Mouse (Mus musculus) neural tube, embryonic 11.5 days (tissue): ENCODE measurements at regions not wholly inside any gene's neighbourhood (a gene's known extent, or its start where the extent isn't known, plus 50 kb on each side); places are given as distances from the start of the nearest gene placed in this dataset.

ENCODE experiments used
- ATAC-seq: fragments of 200-750 bp; cut with Nextera tagmentation; 2 replicates; pipeline ENCODE4 v1.8.0; 2017; ENCODE audit warnings: moderate number of reproducible peaks, mild to moderate bottlenecking, moderate TSS enrichment, moderate library complexity; ENCODE audit not compliant: insufficient read depth, low FRiP score, low TSS enrichment
- DNase-seq: peaks from one replicate; pipeline ENCODE4 v3.0.0-alpha.2; 2015; ENCODE audit warnings: low spot score
- H3K27ac ChIP-seq: fragments of 300-500 bp; sonication (generic); 2 replicates; pipeline ENCODE4 v1.5.1; 2014; ENCODE audit warnings: low read depth, mild to moderate bottlenecking, low read length
- H3K27me3 ChIP-seq: fragments of 300-500 bp; sonication (generic); 2 replicates; pipeline ENCODE4 v1.6.1; 2014; ENCODE audit warnings: mild to moderate bottlenecking, low read length, mixed read lengths; ENCODE audit not compliant: control insufficient read depth, insufficient read depth
- H3K36me3 ChIP-seq: fragments of 300-500 bp; sonication (generic); 2 replicates; pipeline ENCODE4 v1.6.1; 2014; ENCODE audit warnings: mild to moderate bottlenecking, low read length, moderate library complexity, mixed read lengths; ENCODE audit not compliant: control insufficient read depth, insufficient read depth
- H3K4me1 ChIP-seq: fragments of 300-500 bp; sonication (generic); 2 replicates; pipeline ENCODE4 v1.6.1; 2014; ENCODE audit warnings: low read length, mixed read lengths; ENCODE audit not compliant: control insufficient read depth, insufficient read depth
- H3K4me2 ChIP-seq: fragments of 300-500 bp; sonication (generic); 2 replicates; pipeline ENCODE4 v1.6.1; 2014; ENCODE audit warnings: low read depth, mild to moderate bottlenecking, moderate library complexity
- H3K4me3 ChIP-seq: fragments of 300-500 bp; sonication (generic); 2 replicates; pipeline ENCODE4 v1.5.1; 2014; ENCODE audit warnings: low read depth, low read length
- H3K9ac ChIP-seq: fragments of 300-500 bp; sonication (generic); 2 replicates; pipeline ENCODE4 v1.6.1; 2014; ENCODE audit warnings: mild to moderate bottlenecking, low read length
- H3K9me3 ChIP-seq: fragments of 300-500 bp; sonication (generic); 2 replicates; pipeline ENCODE4 v1.6.1; 2016; ENCODE audit warnings: low read length; ENCODE audit not compliant: control insufficient read depth
- WGBS: fragments of 180-500 bp; shearing (Covaris S2); extraction: QIAGEN DNeasy Blood & Tissue Kit; methylation state at CpG from one replicate; pipeline ENCODE4 v1.1.7; 2014; 5-methylcytosine and 5-hydroxymethylcytosine counted together

DNA sequence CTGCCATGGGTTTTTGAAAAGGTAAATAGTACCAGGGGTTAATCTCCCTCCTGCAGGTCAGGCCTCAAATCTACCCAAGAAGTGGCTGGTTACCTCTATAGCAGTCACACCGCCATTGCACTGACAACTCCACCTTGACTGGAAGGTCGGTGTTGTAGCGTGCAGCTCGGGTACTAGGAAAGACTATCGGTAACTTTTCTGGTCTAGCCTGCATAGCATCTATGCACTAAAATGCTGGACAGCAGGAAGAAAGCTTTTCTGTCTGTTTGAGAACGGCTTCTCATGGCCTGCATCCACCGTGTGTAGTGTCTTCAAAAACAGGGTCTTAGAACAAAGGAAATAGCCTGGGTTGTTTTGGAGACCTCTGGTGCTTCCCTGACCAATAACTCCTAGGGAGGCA lies 88.8 kb downstream of the Bms1 start:
- DNase-seq (no peak), ATAC-seq (no peak)
- H3K9me3 ChIP-seq: no peaks in the 10 kb centered on the region
- no peak overlapping the region for H3K9ac ChIP-seq
- H3K4me1 ChIP-seq: no peaks in the 10 kb centered on the region
- no peaks in the 10 kb centered on the region for H3K36me3 ChIP-seq
- H3K4me2 ChIP-seq: no peak overlapping the region
- WGBS: 89% methylated on average over 7 of the region's 7 CpGs
- no peak overlapping the region for H3K4me3 ChIP-seq
- H3K27ac ChIP-seq: no peak overlapping the region
- no peaks in the 10 kb centered on the region for H3K27me3 ChIP-seq

DNA sequence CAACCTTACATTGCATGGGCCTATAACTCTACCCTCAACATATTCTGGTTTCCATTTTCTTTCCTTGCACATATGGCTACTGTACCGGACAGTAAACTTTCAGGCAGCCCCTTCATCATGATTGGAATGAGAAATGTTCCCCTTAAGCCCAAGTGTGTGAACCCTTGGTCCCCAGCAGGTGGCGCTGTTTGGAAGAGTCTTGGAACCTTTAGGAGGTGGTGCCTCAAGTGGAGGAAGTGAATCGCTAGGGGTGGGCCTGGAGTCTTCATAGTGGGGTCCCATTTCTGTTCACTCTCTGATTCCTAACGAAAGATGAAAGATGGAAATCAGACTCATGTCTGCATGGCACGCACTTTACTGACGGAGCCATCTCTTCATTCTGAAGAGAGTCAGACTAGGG lies 91.8 kb downstream of the Bms1 start:
- Histone ChIP-seq H3K4me2 (no peak overlapping the region), H3K36me3 (no peaks in the 10 kb centered on the region), H3K4me1 (no peaks in the 10 kb centered on the region; the same call in 1 of the 2 replicates), H3K4me3 (no peak overlapping the region), H3K9me3 (no peaks in the 10 kb centered on the region), H3K9ac (no peak overlapping the region), H3K27me3 (no peaks in the 10 kb centered on the region), H3K27ac (no peak overlapping the region)
- ATAC-seq: no peak
- no peak for DNase-seq
- WGBS: 73% methylated on average over 6 of the region's 6 CpGs

DNA sequence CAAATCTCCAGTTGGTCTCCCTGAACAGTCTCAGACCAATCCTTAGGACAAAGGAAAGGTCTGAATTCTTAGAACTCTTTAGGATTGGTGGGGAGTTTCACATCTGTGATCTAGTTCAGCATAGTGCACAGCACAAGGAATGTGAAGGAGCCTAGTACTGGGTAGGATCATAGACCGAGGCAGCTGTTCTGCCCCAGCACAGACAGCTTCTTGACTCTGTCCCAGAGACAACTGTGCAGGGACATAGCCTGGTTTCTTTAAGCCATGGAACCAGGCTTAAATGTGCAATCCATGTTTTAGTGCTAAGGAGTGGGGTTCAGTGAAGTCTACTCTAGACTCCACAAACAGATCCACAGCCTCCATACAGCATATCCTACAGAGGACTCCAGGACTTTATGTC lies 93.6 kb downstream of the Bms1 start:
- Histone ChIP-seq H3K27ac (no peak overlapping the region), H3K36me3 (no peaks in the 10 kb centered on the region), H3K4me2 (no peak overlapping the region), H3K4me1 (no peaks in the 10 kb centered on the region; the same call in 1 of the 2 replicates), H3K9me3 (no peaks in the 10 kb centered on the region), H3K4me3 (no peak overlapping the region), H3K27me3 (no peaks in the 10 kb centered on the region), H3K9ac (no peak overlapping the region)
- ATAC-seq (no peak), DNase-seq (no peak)
- WGBS: 93% methylated on average over 1 of the region's 1 CpGs

DNA sequence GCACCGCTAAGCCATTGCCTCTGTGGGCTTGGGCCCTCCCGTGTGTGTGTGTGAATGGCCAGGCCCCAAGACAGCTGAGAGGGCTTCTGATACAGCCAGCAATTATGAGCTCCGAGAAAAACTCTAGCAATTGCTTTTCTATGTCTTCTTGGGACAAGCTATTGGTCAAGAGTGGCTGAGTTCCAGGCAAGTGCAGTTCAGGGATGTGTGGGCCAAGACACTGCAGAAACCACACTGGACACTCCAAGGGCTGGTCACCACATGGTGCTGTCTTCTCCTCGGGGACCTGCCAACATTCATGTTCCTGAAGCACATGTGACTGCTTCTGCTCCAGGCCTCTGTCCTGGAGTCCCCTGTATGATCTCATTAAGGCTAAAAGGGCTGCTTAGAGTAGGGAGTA lies 94.7 kb downstream of the Bms1 start:
- DNase-seq (no peak), ATAC-seq (no peak)
- Histone ChIP-seq H3K4me2 (no peak overlapping the region), H3K27ac (no peak overlapping the region), H3K4me1 (no peaks in the 10 kb centered on the region; the same call in 1 of the 2 replicates), H3K9me3 (no peaks in the 10 kb centered on the region), H3K9ac (no peak overlapping the region), H3K27me3 (no peaks in the 10 kb centered on the region), H3K4me3 (no peak overlapping the region), H3K36me3 (no peaks in the 10 kb centered on the region)
- WGBS: 79% methylated on average over 4 of the region's 4 CpGs

DNA sequence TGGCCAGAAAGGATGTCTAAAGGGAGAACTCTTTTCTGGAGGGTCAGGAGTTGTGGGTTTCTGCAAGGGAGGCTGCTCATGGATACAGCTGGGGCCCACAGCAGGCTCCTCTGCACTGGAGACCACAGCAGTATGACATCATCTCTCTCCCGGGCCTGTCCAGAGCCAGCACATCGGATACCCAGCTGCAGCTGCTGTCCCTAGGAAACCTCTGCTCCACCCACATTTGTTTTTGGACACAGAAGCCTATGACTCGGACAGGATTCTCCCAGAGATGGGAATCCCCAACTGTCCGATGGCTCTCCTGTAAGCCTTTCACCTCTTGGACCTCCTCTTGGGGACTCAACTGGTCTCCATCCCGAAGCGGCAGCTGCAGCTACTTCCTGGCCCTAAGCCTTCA lies 96.2 kb downstream of the Bms1 start:
- ATAC-seq (no peak), DNase-seq (no peak)
- Histone ChIP-seq H3K27me3 (no peaks in the 10 kb centered on the region), H3K36me3 (no peaks in the 10 kb centered on the region), H3K4me3 (no peak overlapping the region), H3K9me3 (no peaks in the 10 kb centered on the region), H3K27ac (no peak overlapping the region), H3K4me1 (no peaks in the 10 kb centered on the region; the same call in 1 of the 2 replicates), H3K4me2 (no peak overlapping the region), H3K9ac (no peak overlapping the region)
- 81% methylated on average over 6 of the region's 6 CpGs for WGBS

DNA sequence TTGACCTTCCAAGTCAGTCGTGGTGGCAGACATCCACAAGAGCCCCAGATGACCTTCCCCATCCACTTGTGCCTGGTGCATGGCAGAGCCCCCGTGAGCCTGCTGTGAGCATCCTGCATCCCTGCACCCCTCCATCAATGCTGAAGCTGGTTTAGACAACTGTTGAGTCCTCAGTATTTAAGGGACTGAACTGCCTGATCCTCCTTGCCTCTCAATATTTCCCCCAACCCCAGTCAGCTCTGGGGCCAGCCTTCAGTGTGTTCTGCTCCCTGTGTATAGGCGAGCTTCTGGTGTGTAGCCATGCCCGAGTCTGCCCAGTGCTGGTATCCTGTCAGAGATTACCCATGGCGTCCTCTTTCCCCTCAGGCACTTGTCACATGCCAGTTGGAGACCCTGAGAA lies 96.6 kb downstream of the Bms1 start:
- 74% methylated on average over 5 of the region's 5 CpGs for WGBS
- Histone ChIP-seq H3K4me3 (no peak overlapping the region), H3K36me3 (no peaks in the 10 kb centered on the region), H3K27me3 (no peaks in the 10 kb centered on the region), H3K4me2 (no peak overlapping the region), H3K9ac (no peak overlapping the region), H3K9me3 (no peaks in the 10 kb centered on the region), H3K27ac (no peak overlapping the region), H3K4me1 (no peaks in the 10 kb centered on the region; the same call in 1 of the 2 replicates)
- DNase-seq: no peak
- no peak for ATAC-seq

DNA sequence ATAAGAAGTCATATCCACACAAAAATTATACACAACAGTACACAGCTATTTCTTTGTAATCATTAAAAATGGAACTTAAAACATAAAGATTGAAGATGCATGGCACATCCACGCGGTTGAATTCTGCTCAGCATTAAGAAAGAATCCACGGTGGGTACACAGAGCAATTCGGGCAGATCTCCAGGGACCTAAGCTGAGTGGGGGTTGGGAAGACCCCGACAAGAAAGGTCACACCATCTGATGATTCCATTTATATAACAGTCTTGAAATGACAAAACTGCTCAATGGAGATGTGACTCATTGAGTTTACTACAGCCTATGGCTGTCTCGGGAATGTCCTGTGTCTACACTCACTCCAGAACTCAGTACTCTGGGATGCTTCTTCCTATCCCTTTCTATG lies 97.2 kb downstream of the Bms1 start:
- Histone ChIP-seq H3K9me3 (no peaks in the 10 kb centered on the region), H3K4me2 (no peak overlapping the region), H3K4me1 (no peaks in the 10 kb centered on the region; the same call in 1 of the 2 replicates), H3K9ac (no peak overlapping the region), H3K27ac (no peak overlapping the region), H3K36me3 (no peaks in the 10 kb centered on the region), H3K27me3 (no peaks in the 10 kb centered on the region), H3K4me3 (no peak overlapping the region)
- 89% methylated on average over 6 of the region's 6 CpGs for WGBS
- no peak for DNase-seq
- ATAC-seq: no peak

DNA sequence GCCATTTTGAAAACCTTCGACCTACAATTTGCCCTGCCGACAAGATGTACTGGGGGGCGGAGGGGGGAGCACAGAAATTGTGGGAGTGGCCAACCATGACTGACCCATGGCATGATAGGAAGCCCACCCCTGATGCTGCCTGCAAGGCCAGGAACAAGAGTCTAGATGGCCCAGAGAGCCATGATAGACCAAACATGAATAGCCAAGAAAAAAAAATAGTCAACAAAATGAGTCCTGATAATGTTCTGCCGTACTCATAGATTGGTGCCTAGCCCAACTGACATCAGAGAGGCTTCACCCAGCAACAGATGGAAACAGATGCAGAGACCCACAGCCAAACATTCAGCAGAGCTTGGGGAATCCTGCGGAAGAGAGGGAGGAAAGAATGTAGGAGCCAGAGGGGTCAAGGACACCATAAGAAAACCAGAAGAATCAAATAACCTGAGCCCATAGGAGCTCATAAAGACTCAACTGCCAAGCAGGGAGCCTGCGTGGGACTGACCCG lies 99.2 kb downstream of the Bms1 start:
- Histone ChIP-seq H3K9ac (no peak overlapping the region), H3K4me1 (no peaks in the 10 kb centered on the region; the same call in 1 of the 2 replicates), H3K27ac (no peak overlapping the region), H3K4me3 (no peak overlapping the region), H3K9me3 (no peaks in the 10 kb centered on the region), H3K4me2 (no peak overlapping the region), H3K27me3 (no peaks in the 10 kb centered on the region), H3K36me3 (no peaks in the 10 kb centered on the region)
- ATAC-seq (no peak), DNase-seq (no peak)
- WGBS: 91% methylated on average over 7 of the region's 7 CpGs

DNA sequence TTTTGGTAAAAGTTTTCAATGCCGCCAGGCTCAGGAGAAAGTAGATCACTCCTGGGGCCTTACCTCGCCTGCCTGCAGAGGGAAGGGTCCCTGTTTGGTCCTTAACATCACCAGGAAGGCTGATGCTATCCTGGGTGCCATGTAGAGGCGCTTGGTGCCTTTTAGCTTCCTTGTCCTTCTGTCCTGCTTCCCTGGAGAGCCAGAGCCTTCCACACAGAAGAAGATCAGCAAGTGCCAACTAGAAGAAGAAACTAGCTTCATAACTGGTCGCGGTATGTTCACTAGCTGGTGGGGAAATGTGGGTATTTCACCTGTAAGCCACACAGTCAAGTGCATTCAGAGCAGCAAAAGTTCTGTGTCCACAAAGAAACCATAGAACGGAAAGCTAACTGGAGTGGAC lies 103.4 kb downstream of the Bms1 start:
- Histone ChIP-seq H3K27ac (no peak overlapping the region), H3K36me3 (no peaks in the 10 kb centered on the region), H3K9ac (no peak overlapping the region), H3K27me3 (no peaks in the 10 kb centered on the region), H3K4me2 (no peak overlapping the region), H3K4me1 (no peaks in the 10 kb centered on the region), H3K4me3 (no peak overlapping the region), H3K9me3 (no peaks in the 10 kb centered on the region)
- no peak for ATAC-seq
- 80% methylated on average over 6 of the region's 6 CpGs for WGBS
- no peak for DNase-seq
